Mouse (Mus musculus): Measurements from ENCODE around the gene Sp3. TPM values are rescaled to one million over a fixed set of nuclear protein-coding genes. Genes with fewer than 3 reads are reported as not detected.
A peak's percentile ranks its signal among the peaks of the same experiment; 100 is the strongest.
"Not testable (repeated sequence)": the region's sequence is repeated elsewhere in the genome, so short reads cannot be mapped to it uniquely, and the experiment has no call there.

Gene Sp3
- polyA plus RNA-seq, 1 experiment from 2014 or later = 59.4 TPM

GRCm38 (mm10) chr2:72912708-72913457 lies 67.4 kb downstream of the Sp3 start:
- no peak overlapping the region for H3K27ac ChIP-seq (ENCODE audit: low read length)
- no peak for ATAC-seq (ENCODE audit: low read depth)
- no peaks in the 10 kb centered on the region for H3K4me1 ChIP-seq (replicated peaks; ENCODE audit: control insufficient read depth, insufficient read depth, low read length)
- no peak overlapping the region for H3K9ac ChIP-seq (ENCODE audit: low read length)
- no peaks in the 10 kb centered on the region for H3K27me3 ChIP-seq (ENCODE audit: control insufficient read depth, insufficient read depth, low read depth, low read length)
- H3K36me3 ChIP-seq (ENCODE audit: control insufficient read depth, insufficient read depth, low read length) = no peaks in the 10 kb centered on the region
- WGBS = 85% methylated on average over 11 of the region's 11 CpGs
- no peaks in the 10 kb centered on the region for H3K9me3 ChIP-seq (ENCODE audit: control insufficient read depth, low read length)
- H3K4me2 ChIP-seq (ENCODE audit: low read depth, low read length) = no peak overlapping the region
- H3K4me3 ChIP-seq (ENCODE audit: low read length) = no peak overlapping the region

GRCm38 (mm10) chr2:72911527-72911926 lies 68.7 kb downstream of the Sp3 start:
- no peaks in the 10 kb centered on the region for H3K36me3 ChIP-seq (ENCODE audit: control insufficient read depth, insufficient read depth, low read length)
- H3K4me3 ChIP-seq (ENCODE audit: low read length) = no peak overlapping the region
- ATAC-seq (ENCODE audit: low read depth) = no peak
- WGBS = 74% methylated on average over 9 of the region's 9 CpGs
- no peaks in the 10 kb centered on the region for H3K9me3 ChIP-seq (ENCODE audit: control insufficient read depth, low read length)
- H3K4me1 ChIP-seq (replicated peaks; ENCODE audit: control insufficient read depth, insufficient read depth, low read length) = no peaks in the 10 kb centered on the region
- H3K4me2 ChIP-seq (ENCODE audit: low read depth, low read length) = no peak overlapping the region
- no peak overlapping the region for H3K27ac ChIP-seq (ENCODE audit: low read length)
- no peak overlapping the region for H3K9ac ChIP-seq (ENCODE audit: low read length)
- no peaks in the 10 kb centered on the region for H3K27me3 ChIP-seq (ENCODE audit: control insufficient read depth, insufficient read depth, low read depth, low read length)

GRCm38 (mm10) chr2:72909046-72909445 lies 71.2 kb downstream of the Sp3 start:
- 79% methylated on average over 4 of the region's 4 CpGs for WGBS
- no peak overlapping the region for H3K4me3 ChIP-seq (ENCODE audit: low read length)
- no peak overlapping the region for H3K27ac ChIP-seq (ENCODE audit: low read length)
- H3K27me3 ChIP-seq (ENCODE audit: control insufficient read depth, insufficient read depth, low read depth, low read length) = no peaks in the 10 kb centered on the region
- H3K4me2 ChIP-seq (ENCODE audit: low read depth, low read length) = no peak overlapping the region
- ATAC-seq (ENCODE audit: low read depth) = no peak
- no peaks in the 10 kb centered on the region for H3K36me3 ChIP-seq (ENCODE audit: control insufficient read depth, insufficient read depth, low read length)
- H3K9ac ChIP-seq (ENCODE audit: low read length) = no peak overlapping the region
- H3K9me3 ChIP-seq (ENCODE audit: control insufficient read depth, low read length) = no peaks in the 10 kb centered on the region
- no peaks in the 10 kb centered on the region for H3K4me1 ChIP-seq (replicated peaks; ENCODE audit: control insufficient read depth, insufficient read depth, low read length)

- ATAC-seq (ENCODE audit: low read depth) = no peak
- 58% methylated on average over 20 of the region's 20 CpGs for WGBS
- H3K4me1 ChIP-seq (replicated peaks; ENCODE audit: control insufficient read depth, insufficient read depth, low read length) = no peaks in the 10 kb centered on the region
- no peaks in the 10 kb centered on the region for H3K36me3 ChIP-seq (ENCODE audit: control insufficient read depth, insufficient read depth, low read length)
- H3K9me3 ChIP-seq (ENCODE audit: control insufficient read depth, low read length) = no peaks in the 10 kb centered on the region
- no peak overlapping the region for H3K9ac ChIP-seq (ENCODE audit: low read length)
- no peak overlapping the region for H3K4me2 ChIP-seq (ENCODE audit: low read depth, low read length)
- H3K27me3 ChIP-seq (ENCODE audit: control insufficient read depth, insufficient read depth, low read depth, low read length) = no peaks in the 10 kb centered on the region
- no peak overlapping the region for H3K4me3 ChIP-seq (ENCODE audit: low read length)
- H3K27ac ChIP-seq (ENCODE audit: low read length) = no peak overlapping the region
Observed at GRCm38 (mm10) chr2:72908191-72908910, 71.9 kb downstream of the Sp3 start.

- H3K27me3 ChIP-seq (ENCODE audit: control insufficient read depth, insufficient read depth, low read depth, low read length) = no peaks in the 10 kb centered on the region
- WGBS = 73% methylated on average over 8 of the region's 8 CpGs
- no peaks in the 10 kb centered on the region for H3K36me3 ChIP-seq (ENCODE audit: control insufficient read depth, insufficient read depth, low read length)
- no peak overlapping the region for H3K4me2 ChIP-seq (ENCODE audit: low read depth, low read length)
- ATAC-seq (ENCODE audit: low read depth) = no peak
- H3K9ac ChIP-seq (ENCODE audit: low read length) = no peak overlapping the region
- no peak overlapping the region for H3K4me3 ChIP-seq (ENCODE audit: low read length)
- no peaks in the 10 kb centered on the region for H3K4me1 ChIP-seq (replicated peaks; ENCODE audit: control insufficient read depth, insufficient read depth, low read length)
- H3K9me3 ChIP-seq (ENCODE audit: control insufficient read depth, low read length) = no peaks in the 10 kb centered on the region
- no peak overlapping the region for H3K27ac ChIP-seq (ENCODE audit: low read length)
Observed at GRCm38 (mm10) chr2:72906745-72907144, 73.5 kb downstream of the Sp3 start.

GRCm38 (mm10) chr2:72902816-72903680 lies 77.2 kb downstream of the Sp3 start:
- ATAC-seq (ENCODE audit: low read depth); H3K27me3 ChIP-seq (ENCODE audit: control insufficient read depth, insufficient read depth, low read depth, low read length): not testable (repeated sequence)

GRCm38 (mm10) chr2:72898782-72899305 lies 81.4 kb downstream of the Sp3 start:
- 73% methylated on average over 2 of the region's 2 CpGs for WGBS
- Histone ChIP-seq H3K9me3 (ENCODE audit: control insufficient read depth, low read length) (peaks cover 7% of the 10 kb centered on the region; the same call in 1 of the 2 replicates), H3K9ac (ENCODE audit: low read length) (no peak overlapping the region), H3K4me1 (replicated peaks; ENCODE audit: control insufficient read depth, insufficient read depth, low read length) (no peaks in the 10 kb centered on the region), H3K4me3 (ENCODE audit: low read length) (no peak overlapping the region), H3K36me3 (ENCODE audit: control insufficient read depth, insufficient read depth, low read length) (no peaks in the 10 kb centered on the region), H3K27ac (ENCODE audit: low read length) (no peak overlapping the region; the same call in 1 of the 2 replicates), H3K27me3 (ENCODE audit: control insufficient read depth, insufficient read depth, low read depth, low read length) (no peaks in the 10 kb centered on the region), H3K4me2 (ENCODE audit: low read depth, low read length) (no peak overlapping the region)
- ATAC-seq (ENCODE audit: low read depth) = peak; percentile 76

More at GRCm38 (mm10) chr2:72902816-72903680, 77.2 kb downstream of the Sp3 start:
- not testable (repeated sequence) for H3K4me3 ChIP-seq (ENCODE audit: low read length); H3K4me1 ChIP-seq (replicated peaks; ENCODE audit: control insufficient read depth, insufficient read depth, low read length); H3K4me2 ChIP-seq (ENCODE audit: low read depth, low read length); H3K9me3 ChIP-seq (ENCODE audit: control insufficient read depth, low read length); H3K27ac ChIP-seq (ENCODE audit: low read length); H3K9ac ChIP-seq (ENCODE audit: low read length); H3K36me3 ChIP-seq (ENCODE audit: control insufficient read depth, insufficient read depth, low read length)
- 88% methylated on average over 15 of the region's 16 CpGs for WGBS

- WGBS = 29% methylated on average over 3 of the region's 3 CpGs
- H3K4me2 ChIP-seq (ENCODE audit: low read depth, low read length) = no peak overlapping the region
- peak; percentile 88 for ATAC-seq (ENCODE audit: low read depth)
- H3K36me3 ChIP-seq (ENCODE audit: control insufficient read depth, insufficient read depth, low read length) = no peaks in the 10 kb centered on the region
- no peak overlapping the region for H3K4me3 ChIP-seq (ENCODE audit: low read length)
- no peak overlapping the region for H3K9ac ChIP-seq (ENCODE audit: low read length)
- peak overlapping the region; percentile 9; the same call in 1 of the 2 replicates for H3K27ac ChIP-seq (ENCODE audit: low read length)
- peaks cover 7% of the 10 kb centered on the region; the same call in 1 of the 2 replicates for H3K9me3 ChIP-seq (ENCODE audit: control insufficient read depth, low read length)
- no peaks in the 10 kb centered on the region for H3K4me1 ChIP-seq (replicated peaks; ENCODE audit: control insufficient read depth, insufficient read depth, low read length)
- no peaks in the 10 kb centered on the region for H3K27me3 ChIP-seq (ENCODE audit: control insufficient read depth, insufficient read depth, low read depth, low read length)
Observed at GRCm38 (mm10) chr2:72898094-72898781, 82.0 kb downstream of the Sp3 start.

Measured in lung, embryonic 16.5 days (tissue).